Comparison of ENCODE assay signal across 18 mouse cellular contexts in the genomic region with DNA sequence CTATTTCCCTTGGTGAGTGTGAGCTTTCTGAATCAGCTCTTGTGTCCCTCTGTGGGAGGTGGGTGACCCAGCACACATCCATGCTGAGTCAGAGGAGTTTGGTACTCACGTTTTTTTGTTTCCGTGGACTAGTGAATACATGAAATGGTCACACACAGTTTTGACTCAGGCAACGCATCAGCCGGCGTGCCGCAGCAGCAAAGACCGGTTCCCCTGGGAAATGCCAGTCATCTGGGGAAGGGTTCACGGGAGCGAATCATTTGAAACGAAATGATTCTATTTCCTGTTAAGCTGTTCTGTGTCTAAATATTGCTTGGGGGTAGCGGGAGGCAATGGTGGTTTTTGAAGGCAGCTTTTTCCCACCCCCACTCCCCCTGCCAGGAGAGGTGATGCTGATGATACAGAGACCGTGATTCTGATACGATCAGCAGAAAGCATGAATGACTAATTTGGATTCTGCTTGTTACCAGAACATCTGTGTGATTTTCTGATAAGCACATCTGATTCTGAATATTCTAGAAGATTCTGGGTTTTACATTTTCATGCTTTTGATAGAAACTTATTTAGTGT.
DNase-seq lines count a peak whose midpoint lies in the region; ATAC-seq lines count a peak whose summit lies in the region.
"Had no signal": no experiment of that assay in that cellular context is flagged by ENCODE, and none has a peak within 500 bp of the region (broad histone marks: within the 10 kb centered on the region; RNA-seq: fewer than 3 reads in every experiment).

No protein-coding gene starts in this region.

- WGBS in hindbrain, embryonic 15.5 days: 69% methylated on average over 13 of the region's 13 CpGs
- WGBS in hindbrain, embryonic 11.5 days: 88% methylated on average over 13 of the region's 13 CpGs
- 71% methylated on average over 13 of the region's 13 CpGs for WGBS in neural tube, embryonic 15.5 days

- peak overlapping the region; percentile 41 for H3K4me2 ChIP-seq in hindbrain, embryonic 15.5 days
- H3K4me2 ChIP-seq in hindbrain, embryonic 11.5 days (replicated peaks; ENCODE audit: low read depth, low read length): no peak overlapping the region
- peak overlapping the region; percentile 32 for H3K4me2 ChIP-seq in neural tube, embryonic 15.5 days
- H3K4me2 ChIP-seq: intestine, embryonic 15.5 days; limb, embryonic 12.5 days had no signal

- H3K36me3 ChIP-seq in hindbrain, embryonic 15.5 days: no peaks in the 10 kb centered on the region
- H3K36me3 ChIP-seq in hindbrain, embryonic 11.5 days (ENCODE audit: control insufficient read depth, insufficient read depth, low read length): no peaks in the 10 kb centered on the region
- H3K36me3 ChIP-seq in neural tube, embryonic 15.5 days: no peaks in the 10 kb centered on the region
- H3K36me3 ChIP-seq: intestine, embryonic 15.5 days; limb, embryonic 12.5 days had no signal

- peak; percentile 5 to 7 for DNase-seq in cerebellum, postnatal 10 days
- DNase-seq in hindbrain, embryonic 11.5 days (ENCODE audit: low spot score): no peak
- peak; percentile 15 to 18 for DNase-seq in right cerebral cortex, adult 2 months (ENCODE audit: low spot score in 2 of 2)
- no peak for DNase-seq in right cerebral cortex, postnatal 4 days
- DNase-seq in heart, adult 18-20 months: no peak
- DNase-seq: adrenal gland, postnatal 25 days; cerebellum, adult 11-12 months; embryo, embryonic 11 days; gastrocnemius, postnatal 25 days; kidney, postnatal 10 days; lung, postnatal 4 days; spleen, adult 18-20 months; thymus, adult 18-20 months had no signal

- ATAC-seq in cerebellum, adult (ENCODE audit: insufficient number of reproducible peaks, low FRiP score, low TSS enrichment): no peak; the same call in 1 of the 2 replicates
- no peak for ATAC-seq in hindbrain, embryonic 15.5 days (ENCODE audit: low FRiP score, low read depth)
- no peak for ATAC-seq in hindbrain, embryonic 11.5 days (ENCODE audit: low FRiP score)
- ATAC-seq in neural tube, embryonic 15.5 days (ENCODE audit: low FRiP score): peak; percentile 45; the same call in 1 of the 2 replicates
- ATAC-seq: intestine, embryonic 15.5 days had no signal

- H3K4me3 ChIP-seq in hindbrain, embryonic 15.5 days: peak overlapping the region; percentile 17
- no peak overlapping the region for H3K4me3 ChIP-seq in hindbrain, embryonic 11.5 days (ENCODE audit: low read depth, low read length)
- peak overlapping the region; percentile 15 for H3K4me3 ChIP-seq in neural tube, embryonic 15.5 days (replicated peaks)
- H3K4me3 ChIP-seq: intestine, embryonic 15.5 days; limb, embryonic 12.5 days had no signal

- H3K4me1 ChIP-seq in hindbrain, embryonic 15.5 days (replicated peaks): no peaks in the 10 kb centered on the region
- no peaks in the 10 kb centered on the region for H3K4me1 ChIP-seq in hindbrain, embryonic 11.5 days (replicated peaks; ENCODE audit: control insufficient read depth, insufficient read depth, low read length)
- peaks cover 5% of the 10 kb centered on the region; the same call in 1 of the 2 replicates for H3K4me1 ChIP-seq in neural tube, embryonic 15.5 days
- H3K4me1 ChIP-seq: intestine, embryonic 15.5 days; limb, embryonic 12.5 days had no signal

- no peak overlapping the region for H3K9ac ChIP-seq in hindbrain, embryonic 15.5 days
- H3K9ac ChIP-seq in hindbrain, embryonic 11.5 days (ENCODE audit: low read depth, low read length): no peak overlapping the region
- H3K9ac ChIP-seq in neural tube, embryonic 15.5 days (replicated peaks): no peak overlapping the region
- H3K9ac ChIP-seq: intestine, embryonic 15.5 days; limb, embryonic 12.5 days had no signal

- H3K27me3 ChIP-seq in hindbrain, embryonic 15.5 days: no peaks in the 10 kb centered on the region
- H3K27me3 ChIP-seq in hindbrain, embryonic 11.5 days (ENCODE audit: control insufficient read depth, insufficient read depth, low read length): no peaks in the 10 kb centered on the region
- H3K27me3 ChIP-seq in neural tube, embryonic 15.5 days (replicated peaks): no peaks in the 10 kb centered on the region
- H3K27me3 ChIP-seq: intestine, embryonic 15.5 days; limb, embryonic 12.5 days had no signal

- H3K9me3 ChIP-seq in hindbrain, embryonic 15.5 days: no peaks in the 10 kb centered on the region
- H3K9me3 ChIP-seq in hindbrain, embryonic 11.5 days (ENCODE audit: control insufficient read depth, low read length): no peaks in the 10 kb centered on the region
- no peaks in the 10 kb centered on the region for H3K9me3 ChIP-seq in neural tube, embryonic 15.5 days (replicated peaks)
- H3K9me3 ChIP-seq: intestine, embryonic 15.5 days; limb, embryonic 12.5 days had no signal

- 0 out of 2 replicates have a peak overlapping the region, but pooled peaks have one; percentile 16 for H3K27ac ChIP-seq in hindbrain, embryonic 15.5 days (replicated peaks)
- no peak overlapping the region for H3K27ac ChIP-seq in hindbrain, embryonic 11.5 days (ENCODE audit: low read depth, low read length)
- no peak overlapping the region for H3K27ac ChIP-seq in neural tube, embryonic 15.5 days (replicated peaks)
- H3K27ac ChIP-seq: intestine, embryonic 15.5 days; limb, embryonic 12.5 days had no signal

Comparison
In these comparisons a context has a peak if more than half of its experiments do, and no peak if none do; other contexts are left out.
1. DNase-seq: peak in cerebellum, postnatal 10 days (2 of 2) and right cerebral cortex, adult 2 months (2 of 2); none in hindbrain, embryonic 11.5 days (single experiment), right cerebral cortex, postnatal 4 days (single experiment) and heart, adult 18-20 months (0 of 2).